Mouse (Mus musculus) cerebral cortex, adult 2 months (tissue): ENCODE results near the gene Dstyk.

Experiments used
- WGBS: fragments of 180-500 bp; shearing (Covaris S2); methylation state at CpG from one replicate; pipeline ENCODE4 v1.1.7; 2018; 5-methylcytosine and 5-hydroxymethylcytosine counted together

Dstyk gene

GRCm38 (mm10) chr1:132437389-132437788 is 20.0 kb downstream of the Dstyk start:
- WGBS: 77% methylated on average over 5 of the region's 5 CpGs

DNA sequence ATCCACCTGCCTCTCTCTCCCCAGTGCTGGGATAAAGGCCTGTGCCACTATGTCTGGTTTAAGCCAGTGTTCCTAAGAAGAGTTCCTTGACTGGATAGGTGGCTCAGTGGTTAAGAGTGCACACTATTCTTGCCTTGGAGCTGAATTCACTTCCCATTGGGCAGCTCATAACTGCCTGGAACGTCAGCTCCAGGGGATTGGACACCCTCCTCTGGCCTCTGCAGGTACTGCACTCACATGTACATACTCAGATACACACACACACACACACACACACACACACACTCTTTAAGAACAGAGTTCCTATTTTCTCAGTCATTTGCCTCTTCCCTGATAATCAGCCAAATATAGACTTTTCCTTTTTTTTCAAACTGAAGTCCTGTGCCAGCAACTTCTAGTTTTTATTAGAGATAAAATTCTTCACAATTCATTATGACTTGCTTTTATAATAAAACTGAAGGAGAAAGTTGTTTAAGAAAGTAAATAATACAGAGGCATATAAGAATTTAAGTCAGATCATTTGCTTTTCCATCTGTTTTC is 23.6 kb downstream of the Dstyk start:
- 82% methylated on average over 1 of the region's 1 CpGs for WGBS

DNA sequence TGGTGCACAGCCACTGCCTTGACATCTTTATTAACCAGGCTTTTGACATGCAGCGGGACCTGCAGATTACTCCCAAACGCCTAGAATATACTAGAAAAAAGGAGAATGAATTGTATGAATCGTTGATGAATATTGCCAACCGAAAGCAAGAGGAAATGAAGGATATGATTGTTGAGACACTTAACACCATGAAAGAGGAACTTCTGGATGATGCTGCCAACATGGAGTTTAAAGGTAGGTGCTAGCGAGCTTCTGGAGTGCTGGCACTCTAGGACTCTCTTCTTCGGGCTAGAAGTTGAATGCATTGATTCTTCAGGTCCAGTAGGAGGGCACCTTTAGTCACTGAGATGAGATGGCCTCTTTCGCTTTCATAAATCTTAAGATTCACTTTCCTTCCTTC is 32.4 kb downstream of the Dstyk start:
- WGBS: 91% methylated on average over 7 of the region's 7 CpGs

DNA sequence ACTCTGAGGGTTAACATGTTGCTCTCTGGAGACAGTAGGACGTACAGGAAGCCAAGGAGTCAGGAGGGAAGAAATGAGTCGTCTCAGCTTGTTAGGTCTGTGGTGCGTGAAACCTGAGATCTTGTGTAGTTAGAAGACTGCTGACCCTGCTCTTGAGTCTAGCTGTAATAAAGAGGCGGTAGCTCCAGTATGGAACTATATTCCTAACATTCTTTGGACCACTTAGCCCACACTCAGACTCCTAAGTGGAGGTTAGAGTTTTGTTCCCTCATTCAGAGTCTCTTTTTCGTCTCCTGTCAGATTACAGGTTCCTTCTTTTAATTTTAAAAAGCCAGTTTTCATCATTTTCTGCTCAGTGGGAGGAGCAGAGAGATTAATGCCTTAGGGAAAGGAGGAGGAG is 47.3 kb downstream of the Dstyk start:
- WGBS: 71% methylated on average over 5 of the region's 5 CpGs

DNA sequence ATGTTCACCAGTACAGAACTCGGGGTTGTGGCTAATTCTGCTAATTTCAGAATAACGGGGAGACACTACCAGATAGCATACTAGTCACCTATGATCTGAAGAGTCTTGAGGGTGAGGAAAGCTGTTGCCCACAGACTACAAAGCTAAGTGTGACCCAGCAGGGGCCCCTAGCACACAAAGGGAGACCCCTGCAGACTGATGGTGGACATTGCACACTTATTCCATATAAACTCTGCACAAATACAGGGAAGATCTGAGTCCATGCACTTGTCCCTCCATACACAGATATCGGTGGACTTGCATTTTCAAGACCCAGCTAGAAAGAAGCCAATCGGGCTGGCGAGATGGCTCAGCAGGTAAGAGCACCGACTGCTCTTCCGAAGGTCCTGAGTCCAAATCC is 52.2 kb downstream of the Dstyk start:
- WGBS: 93% methylated on average over 7 of the region's 7 CpGs

- WGBS: 92% methylated on average over 1 of the region's 1 CpGs
These were observed 52.7 kb downstream of the Dstyk start for GRCm38 (mm10) chr1:132470031-132470430.

DNA sequence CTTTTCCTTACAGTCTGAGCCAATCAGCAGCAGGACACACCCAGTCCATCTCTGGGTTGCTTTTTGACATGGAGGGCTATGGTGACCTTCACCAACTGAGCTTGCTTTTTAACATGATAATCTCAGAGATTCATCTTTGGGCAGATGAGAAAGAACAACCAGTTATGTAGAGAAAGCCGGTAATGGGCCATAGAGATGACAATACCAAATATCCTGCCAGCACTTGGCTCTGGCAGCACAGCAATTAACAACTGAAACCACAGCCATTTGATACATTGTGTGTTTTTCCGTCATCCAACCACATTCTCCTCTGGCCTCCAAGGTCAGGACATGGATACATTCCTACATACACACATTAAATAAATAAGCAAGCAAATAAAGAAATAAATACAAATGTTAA is 53.7 kb downstream of the Dstyk start:
- 76% methylated on average over 2 of the region's 2 CpGs for WGBS

GRCm38 (mm10) chr1:132471499-132471898 is 54.1 kb downstream of the Dstyk start:
- 91% methylated on average over 5 of the region's 5 CpGs for WGBS

- 37% methylated on average over 5 of the region's 5 CpGs for WGBS
These were observed 55.2 kb downstream of the Dstyk start for GRCm38 (mm10) chr1:132472537-132472936.

DNA sequence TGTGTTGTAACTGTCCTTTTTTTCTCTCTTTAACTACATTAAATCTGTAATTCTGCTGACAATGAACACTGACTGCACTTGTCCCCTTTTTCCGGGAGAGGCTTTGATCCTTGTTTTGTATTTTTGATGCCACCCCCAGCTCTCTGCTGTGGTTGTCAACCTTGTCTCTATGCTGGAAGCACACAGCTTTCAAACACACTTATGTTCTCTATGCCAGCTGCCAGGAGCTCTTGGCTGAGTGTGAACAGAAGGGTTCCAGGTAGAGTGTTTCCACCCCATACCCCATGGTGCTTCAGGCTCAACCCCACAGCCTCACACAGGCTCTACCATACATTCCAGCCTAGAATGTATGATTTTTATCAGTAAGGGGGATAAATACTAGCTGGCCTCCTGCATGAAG is 57.1 kb downstream of the Dstyk start:
- WGBS: 30% methylated on average over 1 of the region's 1 CpGs

GRCm38 (mm10) chr1:132476575-132476927 is 59.2 kb downstream of the Dstyk start:
- 4% methylated on average over 9 of the region's 9 CpGs for WGBS

DNA sequence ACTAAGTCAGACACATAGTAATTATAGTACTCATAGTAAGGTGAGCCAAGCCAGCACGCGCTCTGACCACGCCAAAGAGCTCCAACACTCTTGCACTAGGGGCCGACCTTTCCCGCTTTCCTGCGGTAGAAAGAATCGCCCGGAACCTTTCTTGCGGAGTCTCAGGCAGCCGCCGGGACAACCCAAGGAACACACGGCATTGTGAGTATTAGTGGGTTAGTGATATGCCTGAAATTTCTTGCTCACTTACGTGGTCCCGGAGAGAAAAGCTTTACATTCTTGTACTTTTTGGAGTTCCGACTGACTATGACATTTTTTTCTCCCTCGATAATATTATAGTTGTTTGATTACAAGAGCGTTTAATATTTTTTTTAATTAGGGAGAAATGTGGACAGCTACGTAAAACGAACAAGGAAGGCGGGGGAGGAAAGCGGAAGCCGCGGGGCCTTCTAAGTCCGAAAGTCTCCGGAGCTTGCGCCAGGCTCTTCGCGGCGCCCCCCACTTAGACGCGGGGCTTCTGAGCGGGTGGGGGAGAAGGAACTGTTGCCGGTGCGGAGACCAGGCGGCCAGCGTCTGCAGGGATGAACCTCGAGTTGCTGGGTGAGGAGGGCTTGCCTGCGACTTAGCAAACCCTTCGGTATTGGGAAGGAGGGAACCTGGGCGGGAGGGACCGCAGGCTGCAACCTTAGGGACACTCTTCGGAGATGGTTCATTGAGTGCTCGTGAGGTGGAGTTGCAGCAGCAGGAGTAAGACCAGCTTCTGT is 59.8 kb downstream of the Dstyk start, which contains the start of gene Rbbp5:
Gene Rbbp5, plus strand, starts transcription at position 438 of the 764 bp plus-strand sequence.
- 1% methylated on average over 43 of the region's 43 CpGs for WGBS

- 83% methylated on average over 1 of the region's 1 CpGs for WGBS
These were observed 62.1 kb downstream of the Dstyk start for GRCm38 (mm10) chr1:132479438-132479837.

- WGBS: 89% methylated on average over 2 of the region's 2 CpGs
These were observed 64.3 kb downstream of the Dstyk start for GRCm38 (mm10) chr1:132481619-132482018.

GRCm38 (mm10) chr1:132483234-132483633 is 65.9 kb downstream of the Dstyk start:
- WGBS: 70% methylated on average over 3 of the region's 3 CpGs

- WGBS: 82% methylated on average over 6 of the region's 6 CpGs
These were observed 66.4 kb downstream of the Dstyk start for GRCm38 (mm10) chr1:132483759-132484158.

- 65% methylated on average over 2 of the region's 2 CpGs for WGBS
These were observed 83.2 kb downstream of the Dstyk start for GRCm38 (mm10) chr1:132500535-132500934.

GRCm38 (mm10) chr1:132505155-132505554 is 87.8 kb downstream of the Dstyk start:
- 45% methylated on average over 5 of the region's 5 CpGs for WGBS

DNA sequence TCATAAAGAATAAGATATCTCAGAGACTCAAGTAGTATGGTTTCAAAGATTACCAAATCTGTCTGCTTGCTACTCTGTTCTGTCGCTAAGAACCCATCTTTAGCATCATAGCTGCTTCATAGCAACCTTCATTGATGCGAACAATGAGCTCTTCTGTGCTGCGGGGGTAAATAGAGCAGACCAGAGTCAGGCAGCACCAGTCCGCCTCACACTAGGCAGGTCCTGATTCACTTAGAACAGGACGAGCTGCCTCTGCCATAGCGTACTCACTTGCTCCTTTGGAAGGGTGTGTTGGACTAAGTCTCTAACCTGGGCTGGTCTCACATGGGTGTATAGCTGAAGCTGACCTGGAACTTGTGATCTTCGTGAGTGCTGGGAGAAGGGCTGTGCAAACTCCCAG is 88.7 kb downstream of the Dstyk start, which contains the start of gene Tmem81:
Gene Tmem81, plus strand, starts transcription at position 173 of the 400 bp plus-strand sequence.
- 57% methylated on average over 7 of the region's 7 CpGs for WGBS

DNA sequence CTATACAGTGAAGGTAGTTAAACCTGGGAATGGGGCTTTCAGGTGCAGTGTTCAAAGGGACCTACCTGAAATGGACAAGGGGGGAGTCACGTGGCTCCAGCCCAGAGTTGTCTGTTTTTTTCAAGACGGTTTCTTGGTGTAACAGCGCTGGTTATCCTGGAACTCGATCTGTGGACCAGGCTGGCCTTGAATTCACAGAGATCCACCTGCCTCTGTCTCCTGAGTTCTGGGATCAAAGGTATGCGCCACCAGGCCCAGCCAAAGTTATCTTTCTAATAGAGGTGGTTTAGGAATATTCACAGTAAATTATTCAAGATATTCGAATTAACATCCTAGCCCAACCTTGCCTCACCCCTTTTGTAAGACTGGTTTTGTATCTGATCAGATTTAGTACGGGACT is 89.3 kb downstream of the Dstyk start:
- 94% methylated on average over 7 of the region's 7 CpGs for WGBS

DNA sequence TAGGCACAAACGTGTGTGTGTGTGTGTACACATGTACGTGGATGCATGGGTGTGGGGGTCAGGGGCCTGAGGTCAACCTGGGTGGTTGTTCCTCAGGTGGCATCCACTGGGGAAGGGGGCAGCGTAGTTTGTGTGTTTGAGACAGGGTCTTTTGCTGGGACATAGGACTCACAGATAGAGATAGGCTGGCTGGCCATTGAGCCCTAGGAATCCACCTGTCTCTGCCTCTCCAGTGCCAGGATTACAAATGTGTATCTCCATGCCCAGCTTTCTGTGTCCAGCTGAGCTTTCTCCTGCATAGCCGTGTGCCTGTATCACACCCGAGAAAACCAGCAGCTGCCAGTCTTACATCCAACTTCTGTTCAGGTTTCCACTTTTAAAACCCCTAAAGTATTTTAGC is 92.4 kb downstream of the Dstyk start:
- 67% methylated on average over 5 of the region's 5 CpGs for WGBS

DNA sequence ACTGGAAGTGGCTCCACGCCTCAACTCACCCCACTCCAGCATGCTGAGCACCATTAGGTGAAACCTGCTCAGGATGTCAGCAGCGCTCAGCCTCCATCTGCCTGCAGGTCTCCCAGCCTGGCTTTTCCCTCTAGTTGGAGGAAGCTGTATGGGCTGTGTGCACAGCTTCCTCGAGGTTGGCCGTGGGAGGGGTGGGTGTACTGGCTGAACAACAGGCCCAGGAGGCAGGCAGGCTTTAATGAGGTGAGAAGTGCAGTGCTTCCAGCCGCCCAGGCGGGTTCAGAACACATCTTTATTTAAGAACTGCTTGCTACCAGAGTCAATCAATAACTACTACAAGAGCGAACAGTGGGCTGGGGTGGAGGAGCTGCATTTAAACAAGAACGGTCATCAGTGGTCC is 94.2 kb downstream of the Dstyk start:
- WGBS: 46% methylated on average over 8 of the region's 8 CpGs

DNA sequence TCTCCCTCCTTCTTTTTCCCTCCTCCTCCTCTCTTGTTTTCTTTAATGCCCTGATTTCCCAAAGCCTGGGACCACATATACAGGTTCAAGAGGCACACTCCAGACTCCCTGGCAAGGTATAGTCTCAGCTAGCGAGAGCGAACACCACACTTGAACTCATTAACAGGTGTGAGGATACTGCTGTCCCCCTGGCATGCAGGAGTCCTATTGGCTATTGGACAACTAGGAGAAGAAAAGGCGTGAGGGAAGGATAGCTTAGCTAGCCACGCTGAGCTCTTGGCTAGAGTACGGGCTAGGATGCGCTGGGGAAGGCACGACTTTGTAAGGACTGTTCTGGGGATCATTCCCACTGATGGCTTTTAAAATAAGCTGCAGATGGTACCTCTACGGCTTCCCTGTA is 94.8 kb downstream of the Dstyk start:
- WGBS: 53% methylated on average over 8 of the region's 8 CpGs

DNA sequence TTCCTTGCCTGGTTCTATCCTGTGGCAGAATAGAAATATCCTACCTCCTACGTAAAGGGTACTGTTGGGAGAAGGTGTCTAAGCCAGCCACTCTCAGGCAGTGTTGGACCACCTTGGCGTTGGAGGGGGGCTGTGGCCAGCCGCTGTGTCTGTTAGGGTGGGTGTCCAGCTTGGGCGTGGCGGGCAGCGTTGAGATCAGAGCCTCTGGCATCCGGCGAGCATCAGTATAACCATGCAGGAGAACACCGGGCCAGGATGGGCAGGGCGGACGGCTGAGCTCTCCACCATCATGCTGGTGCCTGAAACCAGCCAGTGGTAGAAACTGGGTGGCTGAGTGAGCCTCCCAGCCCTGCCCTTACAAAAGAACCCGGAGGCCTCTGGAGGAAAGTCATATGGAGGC is 98.0 kb downstream of the Dstyk start:
- WGBS: 91% methylated on average over 12 of the region's 12 CpGs
